Mouse (Mus musculus) adrenal gland, postnatal 10 days (tissue): ENCODE data around the gene Ccdc87. TPM values are rescaled to one million over a fixed set of nuclear protein-coding genes. Genes with fewer than 3 reads are reported as not detected.
A peak's percentile ranks its signal among the peaks of the same experiment; 100 is the strongest.
"Not testable (repeated sequence)": the region's sequence is repeated elsewhere in the genome, so short reads cannot be mapped to it uniquely, and the experiment has no call there.

Experiments used
- DNase-seq: peaks from one replicate; pipeline ENCODE4 v3.0.0; 2021; ENCODE audit warnings: mixed read lengths
- long read RNA-seq, 2 experiments: library from polyadenylated mRNA; stranded (forward); transcript quantifications; one replicate each; pipeline ENCODE4 v2.0.0; 2021
- total RNA-seq, 2 experiments: library from RNA; stranded (reverse); gene quantifications; 2 replicates each; pipeline ENCODE4 v1.2.3; 2021

Gene Ccdc87
- total RNA-seq, result under 1 TPM in 1 of 2 experiments, not detected in 1; 0.12 TPM
- long read RNA-seq, experiment 1, result 0 reads
- long read RNA-seq, experiment 2, result 0 reads

- peak; percentile 98 for DNase-seq
Observed at GRCm38 (mm10) chr19:4839149-4839548, at the start of gene Ccdc87, which contains the start of gene Ccs. Gene Ccdc87 (plus strand): TSS chr19:4839366. Gene Ccs (minus strand): TSS chr19:4839332.

DNA sequence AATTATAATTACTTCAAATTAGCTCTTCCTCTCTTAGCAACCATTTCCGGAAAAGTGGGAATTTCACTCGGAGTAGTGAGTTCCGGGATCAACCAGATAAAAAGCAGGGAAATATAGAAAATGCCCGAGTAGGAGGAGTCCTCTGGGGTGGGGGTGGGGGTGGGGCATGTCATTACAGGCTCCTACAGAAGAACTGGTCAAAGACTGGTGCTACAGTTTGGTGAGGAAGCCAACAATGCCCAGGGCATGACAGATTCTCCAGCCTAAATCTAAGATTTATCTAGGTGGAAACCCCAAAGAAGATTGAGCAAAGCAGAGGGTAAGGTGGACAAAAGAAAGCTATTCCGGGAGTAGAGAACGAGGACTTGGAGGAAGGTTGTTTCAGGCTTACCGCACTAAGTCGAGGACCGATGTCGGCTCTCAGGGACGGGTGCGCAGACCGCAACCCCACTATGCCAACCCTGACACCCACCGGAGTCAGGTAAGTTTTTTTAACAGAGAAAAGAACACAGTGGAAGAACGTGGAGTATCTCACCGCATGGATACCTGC lies 45.8 kb upstream of the Ccdc87 start:
- no peak for DNase-seq

DNA sequence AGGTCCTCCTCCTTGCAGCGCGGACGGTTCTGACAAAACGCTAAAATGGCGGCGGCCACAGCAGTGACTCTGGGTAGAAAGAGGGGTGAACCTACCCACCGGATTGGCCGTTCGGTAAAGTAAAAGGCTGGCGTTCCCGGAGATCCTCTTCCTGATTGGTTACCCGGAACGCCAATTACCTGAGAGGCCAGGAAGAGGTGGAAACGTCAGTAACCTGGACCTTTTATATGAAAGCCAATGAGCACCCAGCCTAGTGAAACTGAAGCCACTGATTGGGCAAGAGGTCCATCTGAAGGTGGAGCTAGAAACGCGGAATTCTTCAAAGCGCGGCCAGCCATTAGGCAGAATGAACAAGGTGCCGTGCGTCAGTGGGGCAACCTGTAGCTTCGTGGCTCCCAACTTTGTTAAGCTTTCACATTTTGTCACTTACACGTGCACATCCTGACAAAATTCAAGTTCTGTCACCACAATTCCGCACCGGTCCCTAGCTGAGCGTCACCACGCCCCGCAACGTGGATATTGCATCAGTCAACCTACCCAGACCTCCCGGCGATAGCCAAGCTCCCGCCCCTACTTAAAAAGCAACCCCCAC lies 45.2 kb upstream of the Ccdc87 start, which contains the start of gene Rbm4:
Gene Rbm4, minus strand, starts transcription at position 71 of the 592 bp plus-strand sequence.
- peak; percentile 98 for DNase-seq

- DNase-seq, result no peak
Observed at GRCm38 (mm10) chr19:4795929-4796328, 43.2 kb upstream of the Ccdc87 start.

GRCm38 (mm10) chr19:4797846-4798245 lies 41.3 kb upstream of the Ccdc87 start:
- DNase-seq, result no peak

GRCm38 (mm10) chr19:4799083-4799482 lies 40.1 kb upstream of the Ccdc87 start:
- no peak for DNase-seq

DNA sequence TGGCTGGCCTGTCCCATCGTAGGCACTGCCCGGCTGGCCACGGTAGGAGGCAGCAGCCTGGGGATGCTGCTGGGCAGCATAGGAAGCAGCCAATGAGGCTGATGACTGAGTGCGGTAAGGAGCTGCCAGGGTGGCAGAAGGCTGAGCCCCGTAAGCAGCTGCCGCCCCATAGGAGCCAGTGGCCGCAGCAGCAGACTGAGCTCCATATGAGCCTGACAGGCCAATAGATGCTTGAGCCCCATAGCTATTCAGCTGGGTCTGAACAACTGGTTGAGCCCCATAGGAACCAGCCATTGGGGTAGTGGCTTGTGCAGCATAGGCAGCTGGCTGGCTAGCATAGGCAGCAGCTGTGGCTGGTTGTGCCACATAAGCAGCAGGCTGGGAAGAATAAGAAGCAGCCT lies 36.5 kb upstream of the Ccdc87 start:
- DNase-seq, result no peak

- no peak for DNase-seq
Observed at GRCm38 (mm10) chr19:4803283-4803682, 35.9 kb upstream of the Ccdc87 start.

DNA sequence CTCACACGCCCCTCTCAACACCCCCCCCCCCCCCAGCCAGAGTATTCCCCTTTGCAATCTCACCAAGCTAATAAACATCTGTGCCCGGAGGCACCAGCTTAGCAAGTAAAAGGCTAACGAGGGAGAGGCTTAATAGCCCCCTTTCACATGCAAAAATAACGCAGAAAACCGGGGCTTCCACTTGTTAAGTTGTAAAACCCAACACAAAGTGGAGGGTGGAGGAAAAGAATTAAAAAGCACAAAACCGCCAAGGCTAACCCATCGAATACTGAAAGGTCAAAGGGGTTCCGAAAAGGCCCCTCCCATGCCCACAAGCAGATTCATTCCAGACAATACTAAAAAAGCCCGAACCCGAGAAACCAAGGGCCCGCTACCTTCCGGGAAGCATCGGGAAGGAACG lies 28.9 kb upstream of the Ccdc87 start:
- DNase-seq, result no peak

GRCm38 (mm10) chr19:4810746-4811062 lies 28.5 kb upstream of the Ccdc87 start:
- DNase-seq, result no peak

DNA sequence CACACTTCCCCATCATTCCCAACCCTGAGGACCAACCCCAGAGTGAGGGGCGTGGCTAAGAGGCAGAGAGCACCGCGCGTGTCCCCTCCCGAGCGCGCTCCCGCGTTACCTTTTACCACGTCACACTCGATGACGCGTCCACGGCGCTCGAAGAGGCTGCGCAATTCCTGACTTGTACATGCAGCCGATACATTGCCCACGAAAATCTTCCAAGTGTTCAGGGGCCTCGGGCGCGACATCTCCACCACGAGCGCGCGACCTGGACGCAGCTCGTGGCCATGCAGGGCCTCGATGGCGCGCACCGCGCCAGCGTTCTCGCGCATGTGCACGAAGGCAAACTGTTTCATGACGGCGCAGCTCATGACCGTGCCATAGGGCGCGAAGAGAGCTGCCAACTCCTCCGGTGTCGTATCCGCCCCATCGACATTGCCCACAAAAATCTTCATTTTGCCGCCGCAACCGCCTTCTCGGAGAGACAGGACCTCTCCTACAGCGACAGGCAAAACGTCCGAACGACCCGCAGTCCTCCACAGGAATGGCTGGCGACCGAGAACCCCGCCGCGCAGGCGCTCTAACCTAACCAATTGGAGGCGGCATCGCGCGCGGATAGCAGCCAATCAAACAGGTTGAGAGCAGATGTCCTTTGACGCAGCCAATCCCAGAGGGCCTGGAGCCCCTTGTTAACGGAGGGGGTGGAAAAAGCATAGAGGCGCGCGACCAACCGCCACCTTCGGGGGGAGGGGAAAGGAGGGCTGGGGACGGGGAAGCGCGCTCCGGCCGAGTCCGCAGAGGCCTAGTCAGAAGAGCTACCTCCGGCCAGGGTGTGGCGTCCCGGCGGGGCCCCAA lies 27.9 kb upstream of the Ccdc87 start, which contains the start of the genes Gm21992 and Rbm14:
Gene Gm21992, minus strand, starts transcription at position 550 of the 846 bp plus-strand sequence.
Gene Rbm14, minus strand, starts transcription at position 572 of the 846 bp plus-strand sequence.
- DNase-seq, result peak; percentile 98

GRCm38 (mm10) chr19:4811909-4812242 lies 27.3 kb upstream of the Ccdc87 start:
- no peak for DNase-seq

DNA sequence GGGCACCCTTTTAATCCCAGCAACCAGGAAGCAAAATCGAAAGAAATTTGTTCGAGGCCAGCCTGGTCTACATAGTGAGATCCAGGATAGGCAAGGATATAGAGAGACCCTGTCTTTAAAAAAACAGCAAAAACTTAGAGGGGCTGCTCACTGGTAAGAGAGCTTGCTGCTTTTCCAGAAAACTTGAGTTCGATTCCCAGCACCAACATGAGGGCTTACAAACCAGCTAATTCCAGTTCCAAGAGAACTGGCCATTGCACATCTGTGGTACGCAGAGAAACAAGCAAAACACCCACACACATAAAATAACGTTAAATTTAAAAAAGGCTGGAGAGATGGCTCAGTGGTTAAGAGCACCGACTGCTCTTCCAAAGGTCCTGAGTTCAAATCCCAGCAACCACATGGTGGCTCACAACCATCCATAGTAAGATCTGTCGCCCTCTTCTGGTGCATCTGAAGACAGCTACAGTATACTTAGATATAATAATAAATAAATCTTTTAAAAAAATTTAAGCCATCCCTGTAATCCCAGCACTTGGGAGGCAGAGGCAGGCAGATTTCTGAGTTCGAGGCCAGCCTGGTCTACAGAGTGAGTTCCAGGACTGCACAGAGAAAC lies 26.7 kb upstream of the Ccdc87 start:
- not testable (repeated sequence) for DNase-seq

DNA sequence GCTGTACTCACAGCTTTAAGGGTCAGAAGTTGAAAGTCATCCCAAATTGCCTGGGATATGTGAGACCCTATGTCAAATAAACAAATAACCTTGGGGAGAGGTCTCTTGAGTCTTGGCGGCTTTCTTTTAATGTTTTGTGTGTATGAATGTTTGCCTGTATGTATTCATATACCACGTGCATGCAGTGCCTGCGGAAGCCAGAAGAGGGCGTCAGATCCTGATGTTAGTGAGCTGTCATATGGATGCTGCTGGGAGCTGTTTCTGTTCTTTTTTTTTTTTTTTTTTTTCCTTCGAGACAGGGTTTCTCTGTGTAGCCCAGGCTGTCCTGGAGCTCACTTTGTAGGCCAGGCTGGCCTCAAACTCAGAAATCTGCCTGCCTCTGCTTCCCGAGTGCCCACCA lies 26.2 kb upstream of the Ccdc87 start:
- peak; percentile 50 for DNase-seq

- no peak for DNase-seq
Observed at GRCm38 (mm10) chr19:4817182-4817835, 21.9 kb upstream of the Ccdc87 start.

DNA sequence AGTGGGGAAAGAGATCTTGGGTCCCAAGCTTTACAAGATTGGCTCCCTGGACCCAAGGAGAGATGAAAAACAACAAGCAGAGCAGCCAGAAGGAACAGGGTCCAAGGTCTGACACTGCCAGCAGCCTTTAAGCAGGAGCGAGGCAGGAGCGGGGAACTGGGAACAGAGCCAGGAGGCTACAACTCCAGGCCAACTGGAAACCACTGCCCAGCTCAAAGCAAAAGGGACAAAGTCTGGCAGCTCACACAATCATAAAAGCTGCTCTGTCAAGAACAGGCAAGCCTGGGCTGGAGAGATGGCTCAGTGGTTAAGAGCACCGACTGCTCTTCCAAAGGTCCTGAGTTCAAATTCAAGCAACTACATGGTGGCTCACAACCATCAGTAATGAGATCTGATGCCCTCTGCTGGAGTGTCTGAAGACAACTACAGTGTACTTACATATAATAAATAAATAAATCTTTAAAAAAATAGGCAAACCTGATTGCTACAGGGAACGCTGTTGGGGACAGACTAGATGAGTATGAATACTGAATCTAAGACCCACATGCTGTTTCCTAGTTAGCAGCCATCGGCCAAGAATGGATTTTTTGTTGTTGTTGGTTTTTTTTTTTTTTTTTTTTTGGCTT lies 18.4 kb upstream of the Ccdc87 start:
- DNase-seq, result peak; percentile 89

DNA sequence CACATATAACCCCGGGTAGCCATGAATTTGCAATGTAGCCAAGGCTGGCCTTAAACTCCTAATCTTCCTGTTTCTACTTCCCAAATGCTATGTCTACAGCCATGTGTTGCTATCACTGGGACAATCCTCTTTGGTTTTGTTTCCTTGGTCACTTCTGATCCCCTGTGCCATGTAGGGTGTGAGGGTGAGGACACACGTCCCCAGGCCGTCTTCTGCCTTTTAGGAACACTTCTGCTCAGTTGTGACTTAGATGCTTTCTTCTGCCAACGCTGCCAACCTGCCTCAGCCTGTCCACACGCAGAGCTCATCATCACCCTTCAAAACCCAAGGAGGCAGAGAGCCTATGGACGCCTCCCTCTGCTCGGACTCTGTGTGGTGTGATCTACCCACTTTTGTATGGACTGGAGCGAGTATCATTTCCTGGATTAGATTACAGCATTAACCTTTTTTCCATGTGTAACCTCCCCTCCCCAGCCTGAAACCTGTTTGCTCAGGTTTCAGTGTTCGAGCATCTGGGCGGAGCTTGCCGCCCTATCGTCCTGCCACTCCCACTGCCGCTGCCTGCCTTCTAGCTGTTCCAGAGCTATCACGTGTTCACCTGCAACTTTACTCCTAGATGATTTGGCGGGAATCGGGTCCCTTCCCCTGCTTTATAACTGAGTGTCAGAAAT lies 10.6 kb upstream of the Ccdc87 start:
- no peak for DNase-seq

DNA sequence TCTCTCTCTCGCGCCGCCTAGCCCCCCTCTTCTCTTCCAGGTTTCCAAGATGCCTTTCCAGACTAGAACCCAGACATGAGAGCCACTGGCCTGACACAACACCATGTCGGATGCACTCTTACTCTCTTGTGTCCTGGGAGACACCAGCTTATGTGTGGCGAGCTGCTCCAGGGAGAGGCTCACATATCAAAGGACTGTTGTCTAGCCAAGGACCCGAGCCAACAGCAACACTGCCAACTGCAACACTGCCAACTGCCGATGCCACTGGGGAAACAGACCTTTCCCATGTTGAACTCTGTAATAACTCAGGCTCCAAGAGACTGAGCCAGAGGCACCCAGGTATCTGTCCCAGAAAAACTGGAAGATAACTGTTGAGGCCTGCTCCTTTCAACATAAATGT lies 10.0 kb upstream of the Ccdc87 start:
- DNase-seq, result peak; percentile 85

DNA sequence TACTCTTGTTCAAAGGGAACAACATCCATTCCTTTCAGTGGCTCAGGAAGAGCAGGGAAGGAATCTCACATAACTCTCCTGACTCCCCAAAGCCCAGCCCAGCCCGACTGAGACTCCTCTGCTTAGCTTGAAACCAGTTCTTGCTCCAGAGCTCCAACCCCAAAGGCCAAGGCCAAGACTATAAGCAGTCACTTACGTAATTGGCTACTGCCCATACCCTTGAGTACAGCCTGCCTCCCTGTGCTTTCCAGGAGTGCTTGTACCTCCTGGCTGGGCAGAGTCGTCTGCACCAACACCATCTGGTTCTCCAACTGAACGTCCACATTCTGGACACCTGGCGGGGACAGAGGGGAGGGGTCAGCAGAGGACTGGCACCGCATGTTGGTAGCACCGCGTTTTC lies 5.2 kb upstream of the Ccdc87 start:
- peak; percentile 62 for DNase-seq

- peak; percentile 50 for DNase-seq
Observed at GRCm38 (mm10) chr19:4836096-4836495, 3.1 kb upstream of the Ccdc87 start.

DNA sequence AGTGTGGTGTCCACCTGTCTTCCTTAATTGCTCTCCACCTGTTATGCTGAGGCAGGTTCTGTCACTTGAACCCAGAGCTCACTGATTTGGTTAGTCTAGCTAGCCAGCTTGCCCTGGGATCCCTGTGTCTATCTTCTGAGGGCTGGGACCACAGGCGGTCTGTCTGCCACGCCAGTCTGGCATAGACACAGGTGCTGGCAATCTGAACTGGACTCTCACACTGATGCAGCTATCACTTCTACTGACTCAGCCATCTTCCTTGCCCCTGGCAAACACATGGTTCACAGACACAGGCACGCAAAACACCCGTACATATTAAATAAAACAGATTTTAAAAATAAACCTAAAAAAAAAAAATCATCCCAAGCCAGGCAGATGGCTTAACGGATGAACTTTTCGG lies 2.1 kb upstream of the Ccdc87 start:
- no peak for DNase-seq
